Mouse (Mus musculus): ENCODE results near the gene Unk.

- TF ChIP-seq CTCF (IDR thresholded peaks at IDR 0.05) (no peak), EP300 (IDR thresholded peaks at IDR 0.05) (no peak)
Observed at GRCm38 (mm10) chr11:116063562-116063961, 33.4 kb downstream of the Unk start.

All from lung, postnatal 0 days (tissue).